Mouse (Mus musculus) thymus, postnatal 25 days (tissue): ENCODE results near the gene Sarm1.

Experiments
- DNase-seq: peaks from one replicate; pipeline ENCODE4 v3.0.0; 2022

Gene Sarm1

DNA sequence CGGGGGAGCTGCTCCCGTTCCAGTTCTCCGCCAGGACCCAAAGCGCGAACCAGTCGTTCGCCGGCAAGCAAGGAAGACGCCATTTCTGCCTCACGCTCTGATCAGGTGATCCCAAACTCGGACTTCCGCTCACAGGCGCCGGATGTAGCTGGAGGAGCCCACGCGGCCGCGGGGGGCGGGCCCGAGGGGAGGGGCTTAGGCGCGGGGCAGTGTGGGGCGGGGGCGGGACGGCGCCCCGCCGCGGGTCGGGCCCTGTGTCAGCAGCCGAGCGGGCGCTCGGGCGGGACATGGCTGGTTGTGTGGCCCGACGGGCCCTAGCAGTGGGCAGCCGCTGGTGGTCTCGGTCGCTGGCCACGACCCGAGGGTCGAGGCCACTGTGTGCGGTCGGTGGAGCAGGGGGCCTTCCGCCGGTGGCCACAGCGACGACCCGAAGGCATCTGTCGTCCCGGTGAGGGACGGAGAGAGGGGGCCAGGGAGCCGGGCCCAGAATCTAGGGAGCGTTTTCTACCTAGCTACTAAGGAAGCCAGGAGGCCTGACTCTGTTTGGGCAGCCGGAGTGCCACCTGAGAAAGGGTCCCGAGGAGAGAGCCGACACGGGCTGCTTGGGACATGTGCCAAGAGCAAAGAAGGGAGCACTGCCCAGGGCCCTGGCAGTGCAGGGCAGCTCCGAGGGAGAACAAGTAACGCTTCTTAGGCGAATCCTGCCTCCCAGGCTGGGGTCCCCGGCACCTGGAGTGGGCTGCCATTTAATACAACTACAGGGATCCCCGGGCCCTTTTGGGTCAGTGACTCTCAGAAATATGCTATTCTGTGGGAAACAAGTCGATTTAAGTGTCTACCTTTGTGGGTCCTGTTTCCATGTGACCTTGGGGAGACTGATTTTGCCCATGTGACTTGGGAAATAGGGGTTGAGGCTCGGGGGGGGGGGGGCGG is 14.7 kb upstream of the Sarm1 start, which contains the start of the genes Tmem199 and Poldip2:
Gene Tmem199, minus strand, starts transcription at position 148 of the 933 bp plus-strand sequence.
Gene Poldip2, plus strand, starts transcription at position 169 of the 933 bp plus-strand sequence.
- peak; percentile 90 for DNase-seq

DNA sequence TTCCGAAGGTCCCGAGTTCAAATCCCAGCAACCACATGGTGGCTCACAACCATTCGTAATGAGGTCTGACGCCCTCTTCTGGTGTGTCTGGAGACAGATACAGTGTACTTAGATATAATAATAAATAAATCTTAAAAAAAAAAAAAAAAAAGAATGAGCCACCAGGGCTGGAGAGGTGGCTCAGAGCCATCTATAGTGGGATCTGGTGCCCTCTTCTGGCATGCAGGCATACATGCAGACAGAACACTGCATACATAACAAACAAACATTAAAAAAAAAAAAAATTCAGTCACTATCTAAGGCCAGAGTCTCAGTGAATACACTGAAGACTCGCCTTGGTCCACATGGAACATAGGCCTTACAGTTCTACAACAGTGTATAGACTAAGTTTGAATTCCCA is 11.6 kb upstream of the Sarm1 start:
- DNase-seq = peak; percentile 18

DNA sequence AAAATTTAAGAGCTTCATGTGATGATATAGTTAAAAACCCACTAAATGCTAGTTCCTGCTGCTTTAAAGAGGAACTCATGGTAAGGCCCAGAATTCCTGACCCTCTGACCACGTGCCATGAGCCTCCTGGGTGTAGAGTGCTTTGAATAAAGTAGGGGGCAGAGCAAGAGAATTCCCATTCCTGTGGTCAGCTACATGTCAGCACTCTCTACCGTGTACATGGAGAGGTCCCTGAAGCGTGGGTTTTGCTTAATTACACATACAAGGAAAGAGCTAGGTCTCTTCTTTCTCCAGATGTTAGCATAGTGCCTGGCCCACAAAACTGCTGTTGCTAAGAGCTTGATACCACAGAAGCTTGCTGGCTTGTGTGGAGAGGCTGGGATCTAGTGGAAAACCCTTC is 7.9 kb upstream of the Sarm1 start:
- DNase-seq = no peak

DNA sequence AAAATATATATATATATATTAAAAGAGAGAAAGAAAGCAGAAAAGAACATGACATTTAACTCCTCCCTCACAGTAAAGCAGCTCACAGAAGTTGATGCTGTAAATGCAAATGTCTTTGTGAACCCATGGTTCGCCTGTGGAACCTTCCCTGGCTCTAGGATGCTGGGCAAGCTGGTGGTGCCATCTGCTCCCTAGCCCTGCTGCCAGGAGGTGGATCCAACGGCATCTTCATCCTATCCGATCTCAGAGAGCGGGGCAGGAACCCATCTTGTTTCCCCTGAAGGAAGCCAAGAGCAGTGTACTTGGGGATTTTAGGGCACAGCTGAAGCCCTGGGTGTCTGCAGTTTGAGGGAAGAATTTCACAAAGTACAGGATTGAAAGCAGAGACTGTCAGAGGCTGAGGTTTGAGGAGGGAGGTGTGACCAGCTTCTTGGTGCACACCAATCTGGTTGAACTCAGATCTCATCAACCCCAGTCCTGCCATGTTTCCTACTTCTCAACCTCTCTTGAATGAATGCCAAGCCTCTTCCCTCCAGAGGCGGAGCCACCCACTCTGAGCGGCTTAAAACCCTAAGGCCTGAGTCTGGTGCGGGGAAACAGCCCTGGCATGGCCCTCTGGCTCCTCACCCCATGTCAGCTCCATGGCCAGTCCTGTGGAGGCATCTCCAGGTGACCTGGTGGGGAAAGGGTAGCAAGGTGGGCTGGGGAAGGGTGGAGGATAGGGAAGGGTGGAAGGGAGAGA is 5.5 kb upstream of the Sarm1 start, which contains the start of gene Sebox:
Gene Sebox, plus strand, starts transcription at position 539 of the 742 bp plus-strand sequence.
- DNase-seq = no peak

DNA sequence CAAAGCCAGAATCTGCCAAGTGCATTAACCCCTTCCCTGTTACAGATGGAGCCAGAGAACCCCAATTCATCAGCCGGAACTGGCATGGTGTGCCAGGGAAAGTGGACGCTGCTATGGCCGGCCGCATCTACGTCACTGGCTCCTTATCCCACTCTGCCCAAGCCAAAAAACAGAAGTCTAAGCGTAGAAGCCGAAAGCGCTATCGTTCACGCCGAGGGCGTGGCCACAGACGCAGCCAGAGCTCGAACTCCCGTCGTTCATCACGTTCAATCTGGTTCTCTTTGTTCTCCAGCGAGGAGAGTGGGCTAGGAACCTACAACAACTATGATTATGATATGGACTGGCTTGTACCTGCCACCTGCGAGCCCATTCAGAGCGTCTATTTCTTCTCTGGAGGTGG is 4.0 kb upstream of the Sarm1 start:
- no peak for DNase-seq

DNA sequence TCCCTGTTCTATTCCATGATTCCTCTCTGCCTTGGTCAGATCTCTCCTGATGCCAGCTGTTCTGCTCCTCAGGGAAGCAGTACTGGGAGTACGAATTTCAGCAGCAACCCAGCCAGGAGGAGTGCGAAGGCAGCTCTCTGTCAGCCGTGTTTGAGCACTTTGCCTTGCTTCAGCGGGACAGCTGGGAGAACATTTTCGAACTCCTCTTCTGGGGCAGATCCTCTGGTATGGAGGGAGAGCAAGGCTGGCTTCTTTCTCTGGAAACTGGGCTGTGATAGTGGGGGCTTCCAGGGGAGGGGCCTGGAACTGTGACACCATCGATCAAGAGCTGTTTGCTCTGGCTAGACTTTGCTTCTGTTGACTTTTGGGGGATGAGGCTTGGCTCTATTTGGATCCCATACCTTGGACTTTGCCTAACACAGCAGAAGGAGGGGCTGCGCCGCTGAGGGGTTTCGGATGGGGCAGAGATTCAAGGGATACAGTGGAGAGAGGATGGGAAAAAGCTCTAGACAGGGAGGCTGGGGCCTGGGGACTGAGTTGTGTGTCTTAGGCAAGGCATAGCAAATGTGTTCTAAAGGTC is 3.2 kb upstream of the Sarm1 start:
- DNase-seq = no peak

DNA sequence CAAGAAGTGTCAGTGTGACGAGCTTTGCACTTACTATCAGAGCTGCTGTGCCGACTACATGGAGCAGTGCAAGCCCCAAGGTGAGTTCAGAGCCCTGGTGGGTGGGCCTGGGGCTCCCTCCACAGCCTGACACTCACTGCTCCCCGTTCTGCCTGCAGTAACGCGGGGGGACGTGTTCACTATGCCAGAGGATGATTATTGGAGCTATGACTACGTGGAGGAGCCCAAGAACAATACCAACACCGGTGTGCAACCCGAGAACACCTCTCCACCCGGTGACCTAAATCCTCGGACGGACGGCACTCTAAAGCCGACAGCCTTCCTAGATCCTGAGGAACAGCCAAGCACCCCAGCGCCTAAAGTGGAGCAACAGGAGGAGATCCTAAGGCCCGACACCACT is 2.0 kb upstream of the Sarm1 start:
- DNase-seq = no peak

DNA sequence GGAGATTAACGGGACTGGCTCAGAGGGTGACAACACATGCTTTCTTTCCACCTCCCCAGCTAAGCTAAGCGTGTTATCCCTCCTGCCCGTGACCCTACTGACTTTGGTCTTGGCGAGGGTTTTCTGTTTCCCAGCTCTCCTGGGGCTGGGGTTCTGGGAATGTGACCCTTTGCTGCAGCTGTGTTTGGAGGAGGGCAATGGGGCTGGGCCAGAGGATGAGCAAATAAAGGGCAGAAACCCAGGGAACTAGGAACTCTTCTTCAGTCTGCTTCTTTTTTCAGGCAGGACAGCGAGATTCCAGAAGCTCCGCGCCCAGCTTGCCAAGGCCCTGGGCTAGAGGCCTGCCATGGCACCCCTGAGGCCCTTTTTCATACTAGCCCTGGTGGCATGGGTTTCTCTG is 1.4 kb upstream of the Sarm1 start, which contains the start of gene Vtn:
Gene Vtn, plus strand, starts transcription at position 88 of the 400 bp plus-strand sequence.
- no peak for DNase-seq

DNA sequence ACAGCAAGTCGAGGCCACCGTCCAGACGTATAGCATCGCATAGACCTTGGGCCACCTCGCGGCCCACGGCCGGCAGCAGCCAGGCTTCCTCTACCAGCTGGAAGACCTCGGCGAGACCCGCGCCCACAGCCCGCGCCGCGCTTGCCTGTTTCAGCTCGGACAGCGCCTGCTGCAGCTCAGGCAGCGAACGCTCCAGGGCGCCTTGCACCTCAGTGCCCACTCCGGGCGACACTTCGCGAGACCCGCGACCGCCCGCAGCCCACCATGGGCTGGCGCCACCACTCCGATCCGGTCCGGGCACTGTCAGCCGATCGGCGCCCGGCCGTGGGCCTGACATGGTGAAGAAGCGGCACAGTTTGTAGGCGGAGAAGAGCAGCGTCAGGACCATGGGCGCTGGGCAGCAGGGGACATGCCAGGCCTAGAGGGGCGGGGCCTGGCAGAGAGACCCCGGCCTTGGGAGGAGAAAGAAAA is 448 bp downstream of the Sarm1 start:
- DNase-seq = no peak

DNA sequence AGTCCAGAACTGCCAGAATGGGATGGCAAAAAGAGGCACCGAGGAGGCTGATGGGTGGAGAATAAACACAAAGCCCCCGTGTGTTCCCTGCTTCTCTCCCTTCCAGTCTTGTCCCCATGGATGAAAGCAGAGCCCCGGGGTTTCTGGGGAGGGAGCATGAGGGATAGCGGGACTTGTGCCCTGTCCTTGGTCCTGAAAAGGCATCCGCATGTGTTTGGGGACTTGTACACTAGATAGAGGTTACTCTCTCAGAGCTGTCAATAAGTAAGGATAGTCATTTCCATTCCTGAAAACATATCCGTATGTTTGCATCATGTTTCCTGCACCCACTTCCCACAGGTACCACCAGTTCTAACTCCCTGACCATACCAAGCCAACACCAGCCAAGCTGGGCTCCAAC is 1.6 kb downstream of the Sarm1 start:
- DNase-seq = peak; percentile 8

DNA sequence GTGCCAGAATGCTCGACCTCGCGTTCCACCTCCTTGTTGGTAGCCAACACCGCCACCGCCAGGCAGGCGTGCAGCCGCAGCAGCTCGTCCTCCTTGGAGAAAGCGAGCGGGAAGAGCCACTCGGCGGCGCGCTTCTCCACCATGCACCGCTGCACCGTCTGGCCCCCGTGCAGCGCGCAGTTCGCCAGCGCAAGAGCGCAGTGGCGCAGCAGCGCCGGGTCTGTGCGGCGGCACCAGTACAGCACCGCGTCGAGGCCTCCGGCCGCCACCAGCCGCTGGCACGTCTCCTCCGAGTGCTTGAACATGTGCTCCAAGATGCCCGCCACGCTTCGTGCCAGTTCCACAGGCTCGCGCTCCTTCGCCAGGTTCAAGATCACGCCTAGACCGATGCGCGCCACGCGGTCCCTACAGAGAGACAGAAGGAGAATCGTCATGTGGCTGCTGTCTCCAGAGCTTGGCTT is 6.7 kb downstream of the Sarm1 start:
- peak; percentile 22 for DNase-seq

DNA sequence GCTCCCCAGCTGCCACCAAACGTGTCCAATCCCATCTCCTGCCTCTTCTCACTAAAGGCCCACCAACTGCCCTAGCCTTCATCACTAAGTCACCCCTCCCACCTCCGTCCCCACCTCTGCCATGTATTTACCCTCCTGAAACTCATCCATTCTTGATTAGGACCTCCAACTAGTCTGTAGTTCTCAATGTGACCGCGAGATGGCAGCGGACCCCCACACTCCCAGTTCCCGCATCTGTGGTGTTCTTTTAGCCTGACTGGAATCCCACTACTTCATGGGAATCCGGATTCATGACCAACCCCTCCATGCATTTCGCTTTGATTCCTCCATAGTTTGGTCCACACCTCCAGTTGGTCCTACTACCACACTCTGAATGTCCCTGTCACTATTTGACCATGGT is 9.4 kb downstream of the Sarm1 start:
- peak; percentile 65 for DNase-seq

DNA sequence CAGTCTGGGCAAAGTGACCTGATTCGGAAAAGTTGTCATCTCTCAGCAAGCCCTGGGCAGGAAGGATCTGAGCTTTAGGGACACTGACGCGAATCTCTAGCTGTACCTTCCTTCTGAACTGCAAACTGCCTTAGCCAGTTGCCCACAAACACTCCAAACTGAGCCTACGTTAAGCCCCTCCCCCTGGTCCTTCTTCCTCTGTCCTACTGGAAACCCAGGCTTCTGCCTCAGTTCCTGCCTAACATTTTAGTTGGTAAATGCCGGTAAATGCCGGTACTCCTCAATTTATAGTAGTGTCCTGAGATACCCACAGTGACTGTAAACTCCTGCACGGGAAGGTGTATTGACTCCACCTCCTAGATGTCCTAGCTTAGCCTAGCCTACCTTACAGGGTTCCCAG is 13.9 kb downstream of the Sarm1 start:
- no peak for DNase-seq

DNA sequence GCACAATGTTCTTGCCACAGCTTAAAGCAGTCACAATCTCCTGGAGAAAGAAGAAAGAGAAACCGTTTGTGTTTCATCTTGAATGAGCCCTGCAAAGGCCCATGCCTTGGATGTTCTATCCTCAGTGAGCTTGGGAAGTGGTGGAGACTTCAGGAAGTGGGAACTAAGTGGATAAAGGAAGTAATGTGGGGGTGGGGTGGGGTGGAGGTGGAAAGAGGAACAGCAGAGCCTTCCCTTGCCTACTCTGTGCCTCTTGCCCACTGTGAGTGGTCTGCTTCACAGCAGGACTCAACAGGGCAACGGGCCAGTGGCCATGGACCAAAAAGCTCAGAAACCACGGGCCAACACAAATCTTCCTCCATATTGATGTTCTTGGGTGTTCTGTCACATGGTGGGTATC is 22.3 kb downstream of the Sarm1 start:
- DNase-seq = no peak

DNA sequence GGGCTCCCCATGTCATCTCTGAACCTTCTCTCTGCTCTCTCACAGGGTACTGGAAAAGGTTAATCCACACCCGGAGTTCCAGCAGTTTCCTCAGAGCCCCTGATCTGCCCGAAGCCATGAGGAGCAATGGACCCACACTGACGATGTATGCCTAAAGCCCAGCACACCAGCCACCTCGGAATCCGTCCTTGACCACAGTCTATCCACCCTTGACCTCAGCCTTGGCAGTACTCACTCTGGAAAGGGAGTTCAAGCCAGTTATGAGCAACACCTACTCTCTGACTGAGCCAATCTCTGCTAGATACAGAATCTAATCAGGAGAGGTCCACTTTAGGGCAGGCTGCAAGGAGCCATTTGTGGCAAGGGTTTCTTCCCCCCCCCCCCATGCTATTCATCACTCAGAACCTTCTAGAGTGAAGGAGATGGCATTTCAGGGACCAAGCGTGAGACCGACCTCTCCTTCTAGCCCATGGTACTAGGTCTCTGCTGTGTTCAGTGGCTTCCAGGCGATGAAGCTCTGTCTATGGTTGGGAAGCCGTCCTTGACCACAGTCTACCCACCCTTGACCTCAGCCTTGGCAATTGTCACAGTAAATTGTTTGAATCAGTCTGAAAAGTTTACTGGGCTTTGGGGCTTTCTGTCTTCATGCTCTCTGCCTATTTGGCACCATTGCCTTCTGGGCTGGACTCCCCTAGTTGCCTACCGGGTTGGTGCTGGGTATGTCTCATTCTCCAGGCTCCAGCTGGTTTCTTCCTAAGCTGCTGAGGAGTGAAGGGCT is 26.0 kb downstream of the Sarm1 start:
- no peak for DNase-seq

DNA sequence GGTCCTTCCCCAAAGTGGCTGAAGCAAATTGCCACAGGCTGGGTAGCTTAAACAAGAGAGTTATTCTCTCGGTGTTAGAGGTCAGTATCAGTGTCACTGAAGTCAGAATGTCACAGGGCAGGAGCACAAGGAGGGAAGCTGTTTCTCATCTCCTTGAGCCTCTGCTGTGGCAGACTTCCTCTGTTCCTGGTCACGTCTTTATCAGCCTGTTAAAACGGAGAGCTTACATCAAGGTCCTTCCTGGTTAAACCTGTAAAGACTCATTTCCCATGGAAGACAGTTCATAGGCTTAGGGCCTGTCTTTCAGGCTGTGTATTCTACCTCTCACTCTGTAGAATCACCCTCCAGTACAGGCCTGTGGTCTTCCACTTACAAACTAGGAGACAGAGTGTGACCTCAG is 29.6 kb downstream of the Sarm1 start:
- DNase-seq = no peak

DNA sequence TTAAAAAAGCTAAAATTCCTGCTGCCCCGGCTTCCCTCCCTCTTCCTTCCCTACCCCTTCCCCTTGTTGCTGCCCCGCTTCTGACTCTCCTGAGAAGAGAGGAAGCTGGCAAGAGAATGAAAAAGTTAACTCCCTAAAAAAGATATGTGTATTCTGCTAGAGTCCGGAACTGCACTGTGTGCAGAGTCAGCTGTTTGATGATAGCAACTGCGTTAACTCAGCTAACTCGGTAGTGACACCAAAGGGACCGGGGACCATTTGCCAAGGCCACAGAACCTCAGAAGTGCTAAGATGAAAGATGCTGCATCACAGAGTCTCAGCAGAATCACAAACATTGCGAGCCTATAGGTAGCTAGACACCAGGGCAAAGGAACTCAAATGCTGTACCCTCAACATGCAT is 30.0 kb downstream of the Sarm1 start:
- no peak for DNase-seq

DNA sequence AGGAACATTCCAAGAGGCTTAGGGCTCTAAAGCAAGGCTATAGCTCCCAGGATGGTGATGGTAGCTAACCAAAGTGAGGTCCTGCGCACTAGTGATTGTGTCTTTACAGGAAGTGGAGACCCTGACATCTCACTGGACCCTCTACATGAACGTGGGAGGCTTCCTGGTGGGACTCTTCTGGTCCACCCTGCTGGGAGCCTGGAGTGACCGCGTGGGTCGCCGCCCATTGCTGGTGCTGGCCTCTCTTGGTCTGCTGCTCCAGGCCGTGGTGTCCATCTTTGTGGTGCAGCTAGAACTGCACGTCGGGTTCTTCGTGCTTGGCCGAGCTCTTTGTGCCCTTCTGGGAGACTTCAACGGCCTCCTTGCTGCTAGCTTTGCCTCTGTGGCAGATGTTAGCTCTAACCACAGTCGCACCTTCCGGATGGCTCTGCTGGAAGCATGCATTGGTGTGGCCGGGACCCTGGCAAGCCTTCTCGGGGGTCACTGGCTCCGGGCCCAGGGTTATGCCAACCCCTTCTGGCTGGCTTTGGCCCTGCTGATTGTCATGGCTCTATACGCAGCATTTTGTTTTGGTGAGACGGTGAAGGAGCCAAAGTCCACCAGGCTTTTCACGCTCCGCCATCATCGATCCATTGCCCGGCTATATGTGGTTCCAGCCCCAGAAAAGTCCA is 31.2 kb downstream of the Sarm1 start:
- no peak for DNase-seq

DNA sequence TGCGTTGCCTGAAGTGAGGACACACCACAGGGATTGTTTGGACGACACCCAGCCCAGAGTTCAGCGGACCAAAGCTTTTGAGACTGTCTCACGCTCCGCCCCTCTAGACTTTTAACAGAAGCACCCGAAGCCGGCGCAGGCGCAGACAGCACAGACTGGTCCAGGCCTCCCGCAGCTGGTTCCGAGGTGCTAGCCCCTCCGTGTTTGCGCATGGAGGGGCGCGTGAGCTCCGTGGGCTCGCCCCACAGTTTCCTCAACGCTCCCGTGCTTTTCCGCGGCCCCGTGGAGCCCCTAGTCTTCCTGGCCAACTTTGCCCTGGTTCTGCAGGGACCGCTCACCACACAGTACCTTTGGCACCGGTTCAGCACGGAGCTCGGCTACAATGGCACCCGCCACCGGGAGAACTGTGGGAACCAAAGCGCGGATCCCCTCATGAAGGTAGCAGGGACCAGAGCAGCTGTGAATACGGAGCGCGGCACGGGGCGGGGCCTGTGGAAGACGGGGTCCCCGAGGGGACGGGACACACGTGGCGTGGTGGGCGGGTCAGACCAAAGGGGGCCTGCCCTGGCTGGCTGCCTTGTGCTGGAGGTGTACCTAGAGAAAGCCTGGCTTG is 31.9 kb downstream of the Sarm1 start, which contains the start of gene Slc46a1:
Gene Slc46a1, plus strand, starts transcription at position 130 of the 613 bp plus-strand sequence.
- peak; percentile 72 for DNase-seq

DNA sequence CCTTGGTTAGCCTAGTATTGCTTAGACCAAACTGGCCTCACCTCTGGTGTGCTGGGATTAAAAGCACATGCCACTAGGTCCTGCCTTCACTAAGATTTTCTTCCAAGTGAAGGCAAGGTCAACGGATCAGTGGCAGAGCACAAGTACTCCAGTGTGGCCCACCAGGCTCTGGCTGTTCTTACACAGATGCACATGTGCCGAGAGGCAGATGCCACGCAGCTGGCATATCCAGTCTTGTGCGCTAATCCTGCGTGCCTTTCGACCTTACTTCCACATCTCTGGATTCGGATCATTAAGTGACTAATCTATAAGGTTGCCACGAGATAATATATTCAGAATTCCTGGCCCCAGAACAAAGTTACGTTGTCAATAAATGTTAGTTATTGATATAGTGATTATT is 32.4 kb downstream of the Sarm1 start:
- DNase-seq = no peak
